Mouse (Mus musculus) embryonic facial prominence, embryonic 12.5 days (tissue): ENCODE data around the gene Poglut1. TPM values are rescaled to one million over a fixed set of nuclear protein-coding genes. Genes with fewer than 3 reads are reported as not detected.
"Not testable (repeated sequence)": the region's sequence is repeated elsewhere in the genome, so short reads cannot be mapped to it uniquely, and the experiment has no call there.

Experiments used
- ATAC-seq: fragments of 200-750 bp; cut with Nextera tagmentation; 2 replicates; pipeline ENCODE4 v1.8.0; 2017; ENCODE audit not compliant: insufficient number of reproducible peaks, insufficient read depth, low FRiP score, low TSS enrichment
- H3K27ac ChIP-seq: fragments of 300-500 bp; sonication (generic); 2 replicates; pipeline ENCODE4 v1.5.1; 2016; ENCODE audit warnings: mild to moderate bottlenecking
- H3K27me3 ChIP-seq: fragments of 300-500 bp; sonication (generic); 2 replicates; pipeline ENCODE4 v1.6.1; 2016; ENCODE audit warnings: mild to moderate bottlenecking, moderate library complexity
- H3K36me3 ChIP-seq: fragments of 300-500 bp; sonication (generic); 2 replicates; pipeline ENCODE4 v1.6.1; 2016; ENCODE audit warnings: mild to moderate bottlenecking
- H3K4me1 ChIP-seq: fragments of 300-500 bp; sonication (generic); 2 replicates; pipeline ENCODE4 v1.6.1; 2016
- H3K4me2 ChIP-seq: fragments of 300-500 bp; sonication (generic); replicated peaks from 2 replicates; pipeline ENCODE4 v1.6.1; 2016; ENCODE audit warnings: mild to moderate bottlenecking, moderate library complexity
- H3K4me3 ChIP-seq: fragments of 300-500 bp; sonication (generic); 2 replicates; pipeline ENCODE4 v1.5.1; 2016; ENCODE audit warnings: mild to moderate bottlenecking
- H3K9ac ChIP-seq: fragments of 300-500 bp; sonication (generic); 2 replicates; pipeline ENCODE4 v1.6.1; 2016; ENCODE audit warnings: mild to moderate bottlenecking, moderate library complexity
- H3K9me3 ChIP-seq: fragments of 300-500 bp; sonication (generic); 2 replicates; pipeline ENCODE4 v1.6.1; 2016; ENCODE audit warnings: mild to moderate bottlenecking, moderate library complexity
- WGBS: fragments of 180-500 bp; shearing (Covaris S2); methylation state at CpG from one replicate; pipeline ENCODE4 v1.1.7; 2016; 5-methylcytosine and 5-hydroxymethylcytosine counted together
- polyA plus RNA-seq: library from polyadenylated mRNA; unstranded; fragments of >200 nt; fragmentation: Nextera tagmentation; extraction: Ambion mirVana; gene quantifications from 2 replicates; pipeline ENCODE4 v1.2.1, GENCODE M21; 2016

Poglut1 gene
- polyA plus RNA-seq, 1 experiment from 2014 or later, result 84.8 TPM

DNA sequence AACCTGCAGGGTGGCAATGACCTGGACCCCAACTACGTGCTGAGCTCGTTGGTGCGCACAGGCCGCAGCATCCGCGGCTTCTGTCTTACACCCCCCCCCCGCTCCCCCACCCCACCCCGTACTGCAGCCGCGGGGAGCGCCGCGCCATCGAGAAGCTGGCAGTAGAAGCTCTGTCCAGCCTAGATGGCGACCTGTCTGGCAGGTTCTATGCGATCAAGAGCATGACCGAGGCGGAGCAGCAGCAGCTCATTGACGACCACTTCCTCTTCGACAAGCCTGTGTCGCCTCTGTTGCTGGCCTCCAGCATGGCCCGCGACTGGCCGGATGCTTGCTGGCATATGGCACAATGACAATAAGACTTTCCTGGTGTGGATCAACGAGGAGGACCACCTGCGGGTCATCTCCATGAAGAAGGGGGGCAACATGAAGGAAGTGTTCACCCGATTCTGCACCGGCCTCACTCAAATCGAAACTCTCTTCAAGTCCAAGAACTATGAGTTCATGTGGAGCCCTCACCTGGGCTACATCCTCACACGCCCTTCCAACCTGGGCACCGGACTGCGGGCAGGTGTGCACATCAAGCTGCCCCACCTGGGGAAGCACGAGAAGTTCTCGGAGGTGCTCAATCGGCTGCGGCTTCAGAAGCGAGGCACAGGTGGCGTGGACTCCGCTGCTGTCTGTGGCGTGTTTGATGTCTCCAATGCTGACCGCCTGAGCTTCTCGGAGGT lies 66.3 kb downstream of the Poglut1 start:
- 40% methylated on average over 41 of the region's 42 CpGs for WGBS
- Histone ChIP-seq H3K27me3 (peaks cover 27% of the 10 kb centered on the region), H3K27ac (no peak overlapping the region), H3K9ac (0 out of 2 replicates have a peak overlapping the region, but pooled peaks have one; percentile 19), H3K4me2 (peak overlapping the region; percentile 55), H3K36me3 (no peaks in the 10 kb centered on the region), H3K4me3 (peak overlapping the region; percentile 33), H3K4me1 (peaks cover 6% of the 10 kb centered on the region; the same call in 1 of the 2 replicates), H3K9me3 (no peaks in the 10 kb centered on the region)
- ATAC-seq, result 0 out of 2 replicates have a peak, but pooled peaks have one; percentile 22

DNA sequence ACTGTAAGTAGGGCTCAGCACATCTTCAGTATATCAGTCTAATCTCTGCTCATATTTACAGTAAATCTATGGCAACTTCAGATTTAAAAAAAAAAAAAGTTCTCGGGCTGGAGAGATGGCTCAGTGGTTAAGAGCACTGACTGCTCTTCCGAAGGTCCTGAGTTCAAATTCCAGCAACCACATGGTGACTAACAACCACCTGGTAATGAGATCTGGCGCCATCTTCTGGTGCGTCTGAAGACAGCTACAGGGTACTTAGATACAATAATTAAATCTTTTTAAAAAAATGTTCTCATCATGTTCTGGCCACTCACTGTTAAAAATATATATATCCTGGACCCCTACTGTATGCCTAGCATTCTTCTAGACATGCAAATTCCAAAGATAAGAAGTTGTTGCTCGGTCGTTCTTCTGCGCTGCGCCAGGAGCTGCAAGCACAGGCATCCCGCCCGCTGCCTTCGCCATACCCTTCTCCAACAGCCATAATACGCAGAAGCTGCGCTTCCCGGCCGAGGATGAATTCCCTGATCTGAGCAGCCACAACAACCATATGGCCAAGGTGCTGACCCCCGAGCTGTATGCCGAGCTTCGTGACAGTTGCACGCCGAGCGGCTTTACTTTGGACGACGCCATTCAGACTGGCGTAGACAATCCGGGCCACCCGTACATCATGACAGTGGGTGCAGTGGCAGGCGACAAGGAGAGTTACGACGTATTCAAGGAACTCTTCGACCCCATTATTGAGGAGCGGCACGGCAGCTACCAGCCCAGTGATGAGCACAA lies 67.1 kb downstream of the Poglut1 start:
- H3K4me2 ChIP-seq, result peak overlapping the region; percentile 55
- peaks cover 27% of the 10 kb centered on the region for H3K27me3 ChIP-seq
- H3K27ac ChIP-seq, result no peak overlapping the region
- 0 out of 2 replicates have a peak, but pooled peaks have one; percentile 41 for ATAC-seq
- no peaks in the 10 kb centered on the region for H3K36me3 ChIP-seq
- peaks cover 6% of the 10 kb centered on the region; the same call in 1 of the 2 replicates for H3K4me1 ChIP-seq
- H3K9ac ChIP-seq, result 0 out of 2 replicates have a peak overlapping the region, but pooled peaks have one; percentile 19
- H3K4me3 ChIP-seq, result peak overlapping the region; percentile 33
- no peaks in the 10 kb centered on the region for H3K9me3 ChIP-seq
- WGBS, result 25% methylated on average over 32 of the region's 32 CpGs

GRCm38 (mm10) chr16:38481327-38481726 lies 68.7 kb downstream of the Poglut1 start:
- Histone ChIP-seq H3K9me3 (no peaks in the 10 kb centered on the region), H3K27me3 (peaks cover 27% of the 10 kb centered on the region), H3K9ac (no peak overlapping the region), H3K36me3 (no peaks in the 10 kb centered on the region), H3K4me3 (no peak overlapping the region), H3K27ac (no peak overlapping the region), H3K4me1 (peaks cover 6% of the 10 kb centered on the region; the same call in 1 of the 2 replicates), H3K4me2 (no peak overlapping the region)
- WGBS, result 75% methylated on average over 4 of the region's 4 CpGs
- ATAC-seq, result no peak

- WGBS, result 90% methylated on average over 3 of the region's 3 CpGs
- H3K27ac ChIP-seq, result no peak overlapping the region
- H3K9ac ChIP-seq, result no peak overlapping the region
- H3K27me3 ChIP-seq, result peaks cover 17% of the 10 kb centered on the region
- H3K4me2 ChIP-seq, result no peak overlapping the region
- H3K36me3 ChIP-seq, result no peaks in the 10 kb centered on the region
- H3K9me3 ChIP-seq, result no peaks in the 10 kb centered on the region
- no peak overlapping the region for H3K4me3 ChIP-seq
- ATAC-seq, result no peak
- H3K4me1 ChIP-seq, result peaks cover 3% of the 10 kb centered on the region; the same call in 1 of the 2 replicates
Measured at GRCm38 (mm10) chr16:38478296-38478695, 71.8 kb downstream of the Poglut1 start.

DNA sequence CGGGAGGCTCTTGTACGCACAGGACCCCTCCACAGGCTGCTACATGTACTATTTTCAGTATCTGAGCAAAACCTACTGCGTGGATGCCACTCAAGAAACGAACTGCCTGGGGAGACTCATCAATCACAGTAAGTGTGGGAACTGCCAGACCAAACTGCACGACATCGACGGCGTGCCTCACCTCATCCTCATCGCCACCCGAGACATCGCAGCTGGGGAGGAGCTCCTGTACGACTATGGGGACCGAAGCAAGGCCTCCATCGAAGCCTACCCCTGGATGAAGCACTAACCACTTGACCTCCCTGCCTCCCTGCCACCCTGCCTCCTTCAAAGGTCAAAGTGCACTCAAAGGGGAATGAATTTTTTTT lies 72.8 kb downstream of the Poglut1 start:
- 54% methylated on average over 14 of the region's 14 CpGs for WGBS
- not testable (repeated sequence) for ATAC-seq, H3K4me1 ChIP-seq, H3K9me3 ChIP-seq, H3K27me3 ChIP-seq, H3K36me3 ChIP-seq
- peak overlapping the region; percentile 67 for H3K4me2 ChIP-seq
- H3K4me3 ChIP-seq, result peak overlapping the region; percentile 35
- peak overlapping the region; percentile 20; the same call in 1 of the 2 replicates for H3K27ac ChIP-seq
- H3K9ac ChIP-seq, result 0 out of 2 replicates have a peak overlapping the region, but pooled peaks have one; percentile 44

DNA sequence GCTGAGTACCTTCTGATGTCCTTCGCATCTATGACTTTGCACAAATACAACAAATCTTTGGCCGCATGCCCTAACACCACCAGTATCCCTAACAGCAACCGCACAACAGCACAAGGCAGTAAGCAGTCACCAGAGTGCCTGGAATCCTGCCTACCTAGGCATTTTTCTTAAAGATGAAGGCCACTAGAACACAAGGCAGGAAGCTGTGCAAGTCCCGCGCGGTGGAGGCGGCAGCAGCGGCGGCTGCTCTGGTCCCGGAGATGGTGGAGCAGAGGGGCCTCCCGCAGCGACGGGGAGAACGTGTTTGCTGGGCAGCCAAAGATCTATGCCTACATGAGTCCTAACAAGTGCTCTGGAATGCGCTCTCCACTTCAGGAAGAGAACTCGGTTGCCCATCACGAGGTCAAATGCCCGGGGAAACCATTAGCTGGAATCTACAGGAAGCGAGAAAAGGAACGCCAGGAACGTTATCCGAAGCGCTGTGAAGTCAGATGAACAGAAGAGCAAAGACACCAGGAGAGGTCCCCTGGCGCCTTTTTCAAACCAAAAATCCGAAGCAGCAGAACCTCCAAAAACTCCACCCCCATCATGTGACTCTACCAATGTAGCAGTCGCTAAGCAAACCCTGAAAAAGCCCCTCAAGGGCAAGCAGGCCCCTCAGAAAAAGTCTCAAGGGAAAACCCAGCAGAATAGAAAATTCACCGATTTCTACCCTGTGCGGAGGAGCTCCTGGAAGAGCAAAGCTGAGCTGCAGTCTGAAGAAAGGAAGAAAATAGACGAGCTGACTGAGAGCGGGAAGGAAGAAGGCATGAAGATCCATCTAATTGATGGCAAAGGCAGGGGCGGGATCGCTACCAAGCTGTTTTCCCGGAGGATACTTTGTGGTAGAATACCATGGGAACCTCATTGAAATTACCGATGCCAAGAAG lies 73.5 kb downstream of the Poglut1 start:
- H3K4me3 ChIP-seq, result peak overlapping the region; percentile 35
- H3K9ac ChIP-seq, result peak overlapping the region; percentile 44; the same call in 1 of the 2 replicates
- H3K36me3 ChIP-seq, result no peaks in the 10 kb centered on the region
- 10% methylated on average over 34 of the region's 34 CpGs for WGBS
- H3K27me3 ChIP-seq, result 0 out of 2 replicates have a peak, but pooled peaks cover under 1% of the 10 kb centered on the region
- 0 out of 2 replicates have a peak, but pooled peaks have one; percentile 10 for ATAC-seq
- H3K27ac ChIP-seq, result peak overlapping the region; percentile 20; the same call in 1 of the 2 replicates
- H3K4me1 ChIP-seq, result no peaks in the 10 kb centered on the region; the same call in 1 of the 2 replicates
- no peaks in the 10 kb centered on the region for H3K9me3 ChIP-seq
- H3K4me2 ChIP-seq, result peak overlapping the region; percentile 67

DNA sequence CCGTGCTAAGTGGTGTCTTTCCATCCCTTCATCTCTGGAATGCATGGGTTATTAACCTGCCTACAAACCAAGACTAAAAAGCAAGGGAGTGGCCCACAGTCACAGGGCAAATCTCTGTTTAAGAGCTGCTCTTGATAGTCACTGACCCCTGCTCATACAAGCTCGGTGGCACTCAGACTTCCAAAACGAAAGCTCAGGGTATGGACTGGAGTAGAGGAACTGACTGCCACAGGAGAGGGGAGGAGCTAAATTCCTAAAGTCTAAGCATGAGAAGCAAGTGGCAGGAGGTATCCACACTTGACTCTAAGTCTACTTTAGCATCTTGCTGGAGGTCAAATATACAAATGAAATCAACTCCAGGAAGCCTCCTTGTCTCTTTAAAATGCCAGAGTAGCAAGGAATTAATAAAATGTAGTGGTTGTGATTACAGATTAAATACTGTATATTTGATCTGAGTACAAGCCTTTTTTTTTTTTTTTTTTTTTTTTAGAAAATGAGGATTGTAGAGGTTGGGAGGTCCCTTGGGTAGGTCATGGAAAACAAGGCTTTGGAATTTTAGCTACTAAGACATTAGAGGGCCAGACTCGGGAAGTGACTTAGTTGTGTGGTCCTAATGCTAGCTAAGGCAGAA lies 74.3 kb downstream of the Poglut1 start:
- Histone ChIP-seq H3K4me3 (peak overlapping the region; percentile 35; the same call in 1 of the 2 replicates), H3K9me3 (no peaks in the 10 kb centered on the region), H3K27ac (no peak overlapping the region), H3K36me3 (no peaks in the 10 kb centered on the region), H3K9ac (peak overlapping the region; percentile 44; the same call in 1 of the 2 replicates), H3K27me3 (no peaks in the 10 kb centered on the region), H3K4me2 (peak overlapping the region; percentile 67), H3K4me1 (no peaks in the 10 kb centered on the region; the same call in 1 of the 2 replicates)
- ATAC-seq, result no peak
- 41% methylated on average over 4 of the region's 4 CpGs for WGBS

Other genes starting within 250 kb of the Poglut1 start
- 0.08 and 0.32 TPM in 2 replicates for gene Maats1, start 208.1 kb downstream of the Poglut1 start, polyA plus RNA-seq
- gene Cox17, start 203.3 kb downstream of the Poglut1 start, polyA plus RNA-seq, result 110 and 111 TPM in 2 replicates
- gene Gm21987, start 203.2 kb downstream of the Poglut1 start, polyA plus RNA-seq, result not detected in 2 replicates
- gene Popdc2, start 188.0 kb downstream of the Poglut1 start, polyA plus RNA-seq, result 1.4 and 1.9 TPM in 2 replicates
- 0.14 and 0.19 TPM in 2 replicates for gene Pla1a, start 117.1 kb downstream of the Poglut1 start, polyA plus RNA-seq
- gene Adprh, start 97.6 kb downstream of the Poglut1 start, polyA plus RNA-seq, result 144 and 151 TPM in 2 replicates
- 0.51 and 0.53 TPM in 2 replicates for gene Cd80, start 94.7 kb downstream of the Poglut1 start, polyA plus RNA-seq
- gene Timmdc1, start 27.6 kb downstream of the Poglut1 start, polyA plus RNA-seq, result 29.2 and 31.0 TPM in 2 replicates
- gene Tmem39a, start 8.4 kb upstream of the Poglut1 start, polyA plus RNA-seq, result 119 and 131 TPM in 2 replicates
- gene Arhgap31, start 163.0 kb upstream of the Poglut1 start, polyA plus RNA-seq, result 14.3 and 16.5 TPM in 2 replicates
- 30.5 and 32.2 TPM in 2 replicates for gene B4galt4, start 192.0 kb upstream of the Poglut1 start, polyA plus RNA-seq